Mouse (Mus musculus): Measurements from ENCODE around the gene 0610010K14Rik.

0610010K14Rik gene

DNA sequence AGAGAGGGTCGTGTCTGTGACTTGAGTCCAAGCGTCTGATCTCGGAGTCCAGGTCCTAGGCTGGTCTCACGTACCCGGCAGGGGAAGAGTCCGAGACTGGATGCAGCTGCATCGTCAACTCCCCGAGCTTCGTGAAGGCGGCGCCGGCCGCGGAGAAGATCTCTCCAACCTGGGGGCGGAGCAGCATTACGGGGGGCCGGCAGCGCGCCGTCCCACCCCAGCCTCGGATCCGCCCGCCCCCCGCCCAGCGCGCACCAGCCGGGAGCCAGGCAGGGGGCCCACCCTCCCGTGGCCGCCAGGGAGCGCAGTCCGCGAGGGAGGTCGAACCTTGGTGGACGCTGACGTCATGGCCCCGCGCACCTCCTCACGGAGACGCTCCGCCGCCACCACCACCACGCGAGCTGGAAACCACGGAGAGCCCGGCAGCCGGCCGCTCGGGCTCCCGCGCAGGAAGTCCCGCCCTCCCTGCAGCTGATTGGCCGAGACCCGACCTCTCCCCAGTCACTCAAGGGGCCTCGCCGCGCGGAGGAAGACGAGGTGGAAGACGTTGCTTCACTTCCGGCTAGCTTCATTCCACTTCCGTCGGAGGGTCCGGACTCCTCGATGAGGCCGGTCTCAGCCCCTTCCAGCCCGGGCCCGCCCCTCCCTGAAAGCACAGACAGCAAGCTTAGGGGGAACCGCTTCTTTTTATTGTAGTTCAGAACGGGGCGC, at the start of gene 0610010K14Rik:
Gene 0610010K14Rik, minus strand, starts transcription at position 458 of the 711 bp plus-strand sequence.
- in situ Hi-C loops (cut with MboI; ENCODE audit: low sequenced_read_pairs): no loop called here

DNA sequence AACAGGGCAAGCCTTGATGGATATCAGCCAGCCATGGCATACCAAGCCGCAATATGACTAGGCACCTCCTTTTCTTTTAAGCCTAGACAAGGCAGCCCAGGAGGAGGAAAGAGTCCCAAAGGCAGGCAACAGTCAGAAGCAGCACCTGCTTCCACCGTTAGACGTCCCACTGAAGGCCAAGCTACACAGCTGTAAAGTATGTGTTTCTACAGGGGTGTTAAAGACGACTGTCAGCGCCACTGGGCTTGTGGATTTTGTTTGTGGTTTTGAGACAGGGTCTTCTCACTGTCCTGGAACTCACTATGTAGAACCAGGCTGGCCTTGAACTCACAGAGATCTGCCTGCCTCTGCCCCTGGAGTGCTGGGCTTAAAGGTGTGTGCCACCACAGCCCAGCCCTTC, 48.0 kb upstream of the 0610010K14Rik start:
- in situ Hi-C loops (cut with MboI; ENCODE audit: low sequenced_read_pairs): no loop called here

DNA sequence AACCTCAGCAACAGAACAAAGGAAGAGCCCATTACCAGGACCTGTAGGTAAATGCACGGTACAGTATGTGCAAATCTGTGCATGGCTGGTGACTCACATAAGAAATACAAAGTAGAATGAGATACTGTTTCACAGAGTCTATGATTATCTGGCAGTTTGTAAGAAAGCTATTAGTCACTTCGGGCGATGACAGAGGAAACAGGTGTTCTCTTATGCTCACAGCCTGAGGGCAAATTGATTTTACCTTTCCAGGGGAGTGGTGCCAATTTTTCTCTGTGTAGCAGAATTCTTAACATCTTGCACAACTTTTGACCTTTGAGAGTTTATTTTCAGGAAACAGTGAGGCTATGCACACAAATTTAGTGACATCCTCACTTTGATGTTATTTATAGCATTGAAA, 47.0 kb upstream of the 0610010K14Rik start:
- in situ Hi-C loops (cut with MboI; ENCODE audit: low sequenced_read_pairs): no loop called here

DNA sequence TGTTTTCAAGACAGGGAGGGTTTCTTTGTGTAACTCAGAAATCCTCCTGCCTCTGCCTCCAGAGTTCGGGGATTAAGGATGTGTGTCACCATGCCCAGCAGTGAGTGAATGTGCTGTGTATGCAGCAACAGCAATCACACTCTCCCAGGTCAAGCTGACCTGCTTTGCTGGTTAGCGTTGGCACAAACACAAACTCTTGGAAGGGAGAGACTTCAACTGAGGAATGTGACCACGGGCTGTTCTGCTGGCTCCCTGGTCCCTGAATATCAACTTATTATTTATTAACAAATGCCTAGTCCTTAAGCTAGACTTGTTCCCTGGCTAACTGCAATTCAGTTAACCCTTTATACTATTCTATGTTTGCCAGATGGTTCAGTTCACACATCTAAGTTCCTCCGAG, 46.0 kb upstream of the 0610010K14Rik start:
- in situ Hi-C loops (cut with MboI; ENCODE audit: low sequenced_read_pairs): no loop called here

DNA sequence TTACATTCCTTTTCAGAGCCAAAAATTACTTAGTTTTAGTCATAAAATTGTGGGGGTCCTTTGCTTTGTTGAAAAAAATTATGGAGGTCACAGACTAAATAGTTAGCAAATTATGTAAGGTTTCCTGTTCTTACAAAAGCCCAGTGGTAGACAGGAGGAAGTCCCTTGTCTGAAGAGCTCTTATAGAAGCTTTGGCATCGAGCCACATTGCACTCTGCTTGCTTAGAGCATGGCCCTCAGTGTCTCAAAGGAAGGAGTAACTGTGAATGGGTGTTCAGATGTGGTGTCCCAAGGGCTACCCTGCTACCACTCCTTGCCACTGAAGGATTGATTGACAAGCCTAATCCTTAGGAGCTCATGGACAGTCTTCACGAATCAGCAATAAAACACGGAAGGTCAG, 42.7 kb upstream of the 0610010K14Rik start:
- in situ Hi-C loops (cut with MboI; ENCODE audit: low sequenced_read_pairs): no loop called here

DNA sequence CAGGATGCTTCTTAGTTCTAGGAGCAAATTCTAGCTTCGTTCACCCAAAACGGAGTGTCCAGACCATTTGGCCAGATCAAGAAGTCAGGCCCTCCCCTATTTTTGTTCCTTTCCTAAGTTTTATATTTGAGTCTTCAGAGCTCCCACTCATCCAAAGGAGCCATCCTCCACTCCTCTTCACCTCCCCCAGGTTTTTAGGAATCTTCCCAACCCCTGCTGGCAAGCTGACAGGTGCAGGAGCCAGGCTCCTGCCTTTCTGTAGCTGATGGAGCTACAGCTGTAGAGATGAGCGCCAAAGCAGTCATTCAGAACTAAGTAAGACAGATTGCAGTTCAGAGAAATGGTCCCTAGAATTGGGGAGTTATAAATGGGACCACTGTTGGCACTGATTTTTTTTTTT, 41.2 kb upstream of the 0610010K14Rik start:
- in situ Hi-C loops (cut with MboI; ENCODE audit: low sequenced_read_pairs): no loop called here

DNA sequence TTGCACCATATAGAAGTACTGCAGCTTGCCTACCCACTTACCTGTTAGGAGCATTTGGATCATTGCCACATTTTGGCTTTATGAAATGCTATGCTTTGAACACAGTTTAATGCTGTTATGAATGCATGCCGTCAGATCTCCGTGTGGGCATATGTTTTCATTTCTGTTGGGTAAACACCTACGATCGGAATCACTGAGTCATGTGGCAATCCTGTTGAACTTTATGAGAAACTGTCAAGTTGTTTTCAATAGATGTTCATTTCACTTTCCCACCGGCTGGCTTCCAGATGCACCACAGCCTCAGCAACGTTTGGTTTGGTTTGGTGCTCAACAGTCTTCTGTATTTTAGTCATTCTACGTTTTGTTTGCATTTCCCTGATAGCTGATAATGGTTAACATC, 33.9 kb upstream of the 0610010K14Rik start:
- in situ Hi-C loops (cut with MboI; ENCODE audit: low sequenced_read_pairs): no loop called here

DNA sequence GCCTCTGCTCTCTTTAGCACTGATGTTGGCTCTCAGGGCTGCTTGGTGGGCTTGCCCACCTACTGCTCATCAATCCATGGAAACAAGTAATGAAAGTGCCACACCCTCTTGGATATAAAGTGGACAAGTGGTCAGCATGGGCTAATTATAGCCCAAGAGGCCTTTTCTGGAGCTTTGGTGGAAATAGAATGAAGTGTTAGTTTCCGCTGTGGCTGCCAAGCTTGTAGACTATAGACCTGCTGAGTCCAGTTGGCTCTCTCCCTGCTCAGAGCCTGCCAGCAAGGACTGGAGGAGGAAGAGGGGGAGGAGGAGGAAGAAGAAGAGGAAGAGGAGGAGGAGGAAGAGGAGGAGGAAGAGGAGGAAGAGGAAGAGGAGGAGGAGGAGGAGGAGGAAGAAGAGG, 28.7 kb upstream of the 0610010K14Rik start:
- in situ Hi-C loops (cut with MboI; ENCODE audit: low sequenced_read_pairs): no loop called here

DNA sequence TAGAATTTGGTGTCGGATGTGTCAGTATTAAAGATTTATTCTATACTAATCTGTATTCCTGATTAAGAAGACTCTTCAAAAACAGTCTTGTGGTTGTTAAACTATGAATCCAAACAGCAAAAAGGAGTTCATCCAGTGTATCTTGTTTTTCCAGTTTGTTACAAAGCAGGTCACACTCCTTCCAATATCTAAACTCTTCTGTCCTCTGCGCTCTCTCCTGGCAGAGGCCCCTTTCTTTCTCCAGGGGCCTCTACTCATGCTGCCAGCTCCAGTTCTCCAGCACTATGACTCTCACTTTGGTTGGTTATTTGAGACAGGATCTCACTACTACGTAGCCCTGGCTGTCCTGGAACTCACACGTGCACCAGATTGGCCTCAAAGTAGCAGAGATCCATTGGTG, 28.1 kb upstream of the 0610010K14Rik start:
- in situ Hi-C loops (cut with MboI; ENCODE audit: low sequenced_read_pairs): no loop called here

DNA sequence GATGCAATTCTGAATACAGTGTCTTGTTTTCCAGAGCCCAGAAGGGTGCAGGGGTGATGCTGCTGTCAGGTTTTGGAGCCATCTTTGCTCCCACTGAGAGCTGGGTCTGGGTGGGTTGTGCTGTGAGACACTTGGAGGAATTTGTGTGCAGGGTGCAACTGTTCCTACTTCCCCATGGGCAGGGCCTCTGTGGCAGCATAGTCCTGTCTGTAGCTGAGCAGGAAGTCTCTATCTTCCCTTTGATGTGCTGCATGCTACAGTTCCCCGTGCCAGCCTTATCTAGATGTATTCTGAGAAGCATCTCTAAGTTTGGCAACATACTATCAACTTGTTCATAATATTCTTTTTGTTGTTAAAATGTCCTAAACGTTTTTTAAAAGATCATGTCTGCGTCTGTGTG, 27.5 kb upstream of the 0610010K14Rik start:
- in situ Hi-C loops (cut with MboI; ENCODE audit: low sequenced_read_pairs): no loop called here

DNA sequence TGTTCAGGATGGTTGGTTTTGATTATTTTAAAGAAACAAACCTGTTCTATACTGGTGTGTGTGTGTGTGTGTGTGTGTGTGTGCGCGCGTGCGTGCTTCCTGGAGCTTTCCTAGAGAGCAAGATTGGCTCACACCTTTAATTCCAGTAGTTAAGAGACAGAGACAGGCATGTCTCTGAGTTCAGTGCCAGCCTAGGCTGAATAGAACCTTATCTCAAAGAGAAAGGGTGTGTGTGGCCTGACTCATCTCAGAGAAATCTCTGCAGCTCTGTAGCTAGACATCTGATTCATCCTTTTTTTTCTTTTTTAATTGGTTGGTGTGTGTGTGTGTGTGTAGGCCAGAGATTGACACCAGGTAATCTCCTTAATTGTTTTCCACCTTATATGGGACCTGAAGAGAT, 21.3 kb upstream of the 0610010K14Rik start:
- in situ Hi-C loops (cut with MboI; ENCODE audit: low sequenced_read_pairs): no loop called here

DNA sequence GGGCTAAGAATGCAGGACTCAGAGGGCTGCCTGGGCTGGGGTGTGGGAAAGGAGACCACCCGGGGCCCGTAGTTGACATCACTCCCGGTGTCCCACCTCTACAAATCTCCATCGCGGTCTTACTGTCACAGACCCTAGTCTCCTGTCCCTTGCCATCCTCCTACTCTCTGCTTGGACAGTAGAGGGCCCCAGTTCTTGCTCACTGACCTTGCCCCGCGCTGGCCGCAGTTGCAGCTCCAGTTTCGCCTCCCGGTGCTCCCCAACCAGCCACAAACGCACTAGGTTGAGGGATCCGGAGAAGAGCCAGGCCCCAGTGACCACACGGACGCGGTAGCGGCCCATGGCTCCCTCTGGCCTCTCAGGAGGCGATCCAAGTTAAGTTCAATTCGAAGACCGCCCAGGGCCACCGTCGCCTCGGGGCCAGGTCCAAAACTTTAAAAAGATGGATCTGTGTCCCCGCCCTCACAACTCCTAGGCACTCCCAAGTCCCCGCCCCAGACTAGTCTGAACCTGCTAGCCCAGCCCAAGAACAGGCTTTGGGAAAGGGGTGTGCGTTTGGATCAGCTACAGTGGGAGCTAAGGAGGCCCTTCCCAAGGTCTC, 17.3 kb upstream of the 0610010K14Rik start, which contains the start of gene Alox12:
Gene Alox12, minus strand, starts transcription at position 423 of the 601 bp plus-strand sequence.
- in situ Hi-C loops (cut with MboI; ENCODE audit: low sequenced_read_pairs): no loop called here

DNA sequence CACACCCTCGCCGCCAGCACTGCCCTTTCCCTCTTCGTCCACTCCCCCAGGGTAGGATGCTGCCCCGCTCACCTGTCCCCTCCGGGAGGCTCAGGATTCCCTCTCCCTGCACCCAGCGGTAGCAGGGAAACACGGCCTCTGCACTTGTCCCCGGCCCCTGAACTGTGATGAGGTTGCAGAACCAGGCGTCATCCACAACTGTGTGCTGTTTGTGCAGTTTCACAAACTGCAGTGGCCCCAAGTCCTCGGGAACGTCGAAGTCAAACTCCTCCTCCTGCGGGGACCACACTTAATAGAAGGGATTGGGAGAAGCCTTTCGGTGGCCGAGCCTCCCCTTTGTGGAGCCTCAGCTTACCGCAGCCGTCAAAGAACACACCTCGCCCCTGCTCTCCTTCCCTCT, 16.6 kb upstream of the 0610010K14Rik start:
- in situ Hi-C loops (cut with MboI; ENCODE audit: low sequenced_read_pairs): no loop called here

DNA sequence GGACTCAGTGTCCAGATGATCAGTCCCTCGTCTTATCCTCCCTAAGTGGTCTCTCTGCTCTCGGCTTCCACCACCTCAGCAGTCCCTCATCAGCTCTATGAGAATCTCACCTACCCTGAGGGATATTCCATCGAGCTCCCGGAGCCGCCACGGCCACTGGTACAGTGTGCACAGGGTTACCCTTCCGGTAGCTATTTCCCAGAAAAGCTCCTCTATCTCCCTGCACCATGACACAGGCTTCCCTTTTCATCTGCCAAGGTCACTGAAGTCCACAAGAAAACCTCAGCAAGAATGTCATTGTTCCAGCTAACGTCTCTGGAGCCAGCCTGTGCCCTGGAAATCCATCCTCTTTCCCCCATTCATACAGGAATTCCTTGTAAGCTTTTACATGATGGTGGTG, 14.1 kb upstream of the 0610010K14Rik start:
- in situ Hi-C loops (cut with MboI; ENCODE audit: low sequenced_read_pairs): no loop called here

DNA sequence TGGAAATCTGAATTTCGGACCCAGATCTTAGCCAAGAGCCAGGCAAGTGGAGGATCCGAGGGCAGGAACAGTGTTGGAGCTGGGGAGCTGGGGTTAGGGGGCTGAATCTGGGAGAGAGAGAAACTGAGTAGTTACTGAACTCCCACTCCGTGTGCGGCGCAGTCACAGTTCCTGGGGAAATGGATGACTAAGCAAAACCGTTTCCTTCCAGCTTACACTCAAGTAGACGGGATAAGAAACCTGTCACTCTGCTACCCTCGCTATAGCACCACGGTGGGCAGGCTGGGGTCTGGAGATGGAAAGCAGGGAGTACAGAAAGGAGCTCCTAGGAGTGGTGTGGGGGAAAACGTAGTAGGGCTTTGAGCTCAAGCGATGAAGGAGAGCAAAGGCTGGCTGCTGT, 12.4 kb upstream of the 0610010K14Rik start:
- in situ Hi-C loops (cut with MboI; ENCODE audit: low sequenced_read_pairs): no loop called here

DNA sequence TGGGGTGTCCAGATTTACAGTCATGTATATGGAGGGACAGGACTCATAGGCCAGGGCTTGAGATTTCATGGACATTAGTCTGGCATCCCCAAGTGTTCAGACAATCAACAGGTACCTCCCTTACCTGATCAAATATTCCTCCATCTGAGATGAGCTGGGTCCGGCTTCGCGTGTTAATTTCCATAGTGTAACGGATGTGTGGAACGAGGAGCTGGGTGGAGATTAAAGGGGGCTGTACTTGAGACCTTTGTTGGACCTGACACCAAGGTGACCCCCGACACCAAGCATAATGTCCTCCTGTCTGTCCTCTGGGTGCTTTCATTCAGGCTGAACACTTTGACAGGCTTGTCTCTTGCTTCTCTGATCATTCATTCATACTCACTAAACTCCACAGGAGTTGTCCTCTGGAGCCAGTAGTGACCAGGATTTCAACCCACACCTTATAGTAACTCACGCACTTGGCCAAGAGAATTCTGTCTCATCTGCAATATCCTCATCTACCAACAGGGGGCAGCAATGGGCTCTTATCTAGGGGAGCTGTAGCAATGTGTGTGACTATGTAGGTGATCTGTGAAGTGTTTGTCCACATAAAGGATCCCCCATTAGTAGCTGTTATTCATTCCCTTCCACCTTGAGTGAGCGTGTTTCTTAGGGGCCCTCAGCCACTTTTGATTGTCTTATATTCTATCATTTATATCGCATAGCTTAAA, 9.6 kb upstream of the 0610010K14Rik start:
- in situ Hi-C loops (cut with MboI; ENCODE audit: low sequenced_read_pairs): no loop called here

DNA sequence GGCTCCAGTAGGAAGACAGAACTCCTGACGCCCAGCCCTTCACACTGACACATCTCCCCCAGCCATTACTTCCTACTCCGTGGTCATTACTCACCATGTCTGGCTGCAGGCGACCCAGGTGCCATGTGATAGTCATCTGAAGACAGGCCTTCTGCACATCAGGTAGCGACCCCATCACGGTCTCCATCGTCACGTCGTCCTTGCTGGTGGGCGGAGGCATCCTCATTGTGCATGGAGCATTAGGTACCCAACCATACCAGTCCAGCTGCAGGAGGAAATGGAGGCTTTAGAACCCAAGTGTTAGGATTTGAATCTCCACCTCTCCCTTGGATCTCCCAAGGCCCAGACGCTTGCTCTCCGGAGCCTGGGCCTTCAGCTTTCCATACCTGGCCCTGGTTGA, 4.9 kb upstream of the 0610010K14Rik start:
- in situ Hi-C loops (cut with MboI; ENCODE audit: low sequenced_read_pairs): no loop called here

DNA sequence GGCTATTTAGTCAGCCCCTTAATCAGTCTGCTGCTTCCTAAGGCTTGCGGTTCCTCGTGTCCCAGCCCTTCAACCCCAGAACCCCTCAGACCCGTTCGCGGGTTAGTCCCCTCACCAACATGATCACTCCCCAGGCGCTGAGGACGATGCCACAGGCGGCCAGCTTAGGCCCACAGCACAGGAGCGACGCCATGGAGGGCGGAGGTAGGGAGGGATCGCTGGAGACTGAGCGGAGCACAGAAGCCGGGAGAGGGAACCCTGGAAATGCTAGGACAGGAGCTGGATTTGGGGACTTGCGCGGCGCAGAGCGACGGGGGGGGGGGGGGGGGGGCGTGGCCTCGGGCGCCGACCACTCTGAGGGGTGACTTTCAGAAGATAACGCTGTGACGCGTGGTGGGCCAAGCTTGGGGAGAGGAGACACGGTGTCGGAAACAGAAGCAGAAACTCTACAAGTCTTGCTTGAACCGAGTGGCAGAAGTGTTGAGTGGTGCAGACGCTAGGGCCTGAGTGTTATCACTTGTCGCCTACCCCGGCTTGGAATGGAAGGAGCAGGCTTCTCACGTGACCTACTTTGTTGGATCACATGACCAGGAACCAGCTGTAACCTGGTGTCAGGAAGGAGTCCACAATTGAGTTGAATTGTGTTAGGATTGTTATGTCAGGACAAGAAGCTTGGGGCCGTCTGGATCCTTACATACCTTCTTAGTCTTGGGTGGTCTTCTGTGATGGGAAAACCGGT, 2.0 kb upstream of the 0610010K14Rik start, which contains the start of the genes Gm21988 and Rnasek:
Gene Gm21988, minus strand, starts transcription at position 290 of the 739 bp plus-strand sequence.
Gene Rnasek, minus strand, starts transcription at position 302 of the 739 bp plus-strand sequence.
- in situ Hi-C loops (cut with MboI; ENCODE audit: low sequenced_read_pairs): no loop called here

DNA sequence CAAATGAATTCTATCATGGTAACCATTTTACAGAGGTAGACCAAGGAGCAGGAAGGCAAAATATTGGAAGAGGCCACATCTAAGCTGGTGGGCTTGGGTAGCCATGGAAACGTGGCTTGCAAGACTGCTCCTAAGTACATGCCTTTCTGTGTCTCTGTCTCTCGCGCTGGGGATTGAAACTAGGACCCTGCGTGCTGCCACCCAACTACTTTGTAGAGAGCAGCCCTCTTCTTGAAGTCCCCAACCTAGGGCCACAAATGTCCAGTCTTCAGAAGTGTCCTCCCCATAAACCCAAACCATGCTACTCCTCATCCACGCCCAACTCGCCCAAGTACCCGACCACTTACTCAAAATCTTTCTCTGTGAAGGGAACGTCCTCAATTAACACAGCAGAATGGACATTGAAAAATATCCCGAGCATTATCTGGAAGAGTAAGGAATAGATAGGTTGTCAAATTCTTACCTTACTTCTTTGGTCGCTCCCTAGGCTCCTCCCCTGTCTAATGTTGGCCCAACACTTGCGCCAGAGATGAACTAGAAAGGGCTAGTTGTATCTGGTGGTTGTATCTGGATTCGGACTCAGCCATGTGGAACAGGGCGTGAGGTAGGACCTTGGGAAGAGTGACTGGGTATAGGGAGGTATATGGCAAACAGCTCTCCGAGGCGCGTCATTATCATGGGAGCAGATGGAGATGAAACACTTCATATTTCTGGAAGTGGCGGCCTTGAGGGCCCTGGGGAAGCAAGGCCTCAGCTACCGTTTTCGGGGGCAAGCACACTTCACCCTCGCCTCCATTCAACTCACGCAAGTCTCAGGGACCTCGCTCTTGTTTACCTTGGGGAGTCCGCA, 1.1 kb upstream of the 0610010K14Rik start:
- in situ Hi-C loops (cut with MboI; ENCODE audit: low sequenced_read_pairs): no loop called here

DNA sequence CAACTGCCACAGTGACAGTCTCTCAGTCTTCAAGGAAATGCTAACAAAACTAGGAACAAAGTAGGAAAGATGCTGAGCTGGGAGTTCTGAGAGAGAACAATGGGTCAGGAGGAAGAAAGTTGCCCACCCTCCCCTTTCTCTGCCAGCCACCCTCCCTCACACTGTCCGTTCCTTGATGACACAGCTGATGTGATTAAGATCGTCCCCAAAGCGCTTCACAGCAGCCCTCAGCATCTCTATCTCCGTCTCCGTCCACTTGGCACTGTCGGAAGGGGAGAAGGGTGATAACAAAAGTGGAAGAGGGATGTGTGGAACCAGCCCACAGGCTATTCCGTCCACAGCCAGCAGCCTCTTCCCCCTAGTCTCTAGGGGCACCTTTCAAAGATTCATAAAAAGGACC, 997 bp downstream of the 0610010K14Rik start:
- in situ Hi-C loops (cut with MboI; ENCODE audit: low sequenced_read_pairs): no loop called here
